Mouse (Mus musculus): ENCODE measurements around the gene Hk2. TPM values are rescaled to one million over a fixed set of nuclear protein-coding genes. Genes with fewer than 3 reads are reported as not detected.

Hk2 gene
- total and polyA plus RNA-seq, 2 experiments from 2014 or later, result 2.2 to 3.9 TPM

GRCm38 (mm10) chr6:82773261-82774131 is 758 bp downstream of the Hk2 start:
- Histone ChIP-seq H3K9ac (replicated peaks; ENCODE audit: low read length, poor library complexity, severe bottlenecking) (peak overlapping the region; percentile 39), H3K9me3 (ENCODE audit: low read length) (no peaks in the 10 kb centered on the region), H3K36me3 (ENCODE audit: insufficient read depth, low read length) (no peaks in the 10 kb centered on the region), H3K4me2 (ENCODE audit: low read depth, low read length, poor library complexity, severe bottlenecking) (peak overlapping the region; percentile 97), H3K27me3 (ENCODE audit: insufficient read depth, low read length) (0 out of 2 replicates have a peak, but pooled peaks cover 14% of the 10 kb centered on the region), H3K4me3 (ENCODE audit: low read depth, low read length) (peak overlapping the region; percentile 53), H3K4me1 (ENCODE audit: insufficient read depth, low read length) (peaks cover 13% of the 10 kb centered on the region; the same call in 1 of the 2 replicates), H3K27ac (ENCODE audit: low read depth, low read length) (no peak overlapping the region)
- peak; percentile 28 for DNase-seq (ENCODE audit: low spot score)
- WGBS, result under 1% methylated on average over 66 of the region's 68 CpGs
- ATAC-seq (ENCODE audit: low FRiP score), result 0 out of 2 replicates have a peak, but pooled peaks have one; percentile 17
- TF ChIP-seq CTCF (IDR thresholded peaks at IDR 0.05), result no peak

DNA sequence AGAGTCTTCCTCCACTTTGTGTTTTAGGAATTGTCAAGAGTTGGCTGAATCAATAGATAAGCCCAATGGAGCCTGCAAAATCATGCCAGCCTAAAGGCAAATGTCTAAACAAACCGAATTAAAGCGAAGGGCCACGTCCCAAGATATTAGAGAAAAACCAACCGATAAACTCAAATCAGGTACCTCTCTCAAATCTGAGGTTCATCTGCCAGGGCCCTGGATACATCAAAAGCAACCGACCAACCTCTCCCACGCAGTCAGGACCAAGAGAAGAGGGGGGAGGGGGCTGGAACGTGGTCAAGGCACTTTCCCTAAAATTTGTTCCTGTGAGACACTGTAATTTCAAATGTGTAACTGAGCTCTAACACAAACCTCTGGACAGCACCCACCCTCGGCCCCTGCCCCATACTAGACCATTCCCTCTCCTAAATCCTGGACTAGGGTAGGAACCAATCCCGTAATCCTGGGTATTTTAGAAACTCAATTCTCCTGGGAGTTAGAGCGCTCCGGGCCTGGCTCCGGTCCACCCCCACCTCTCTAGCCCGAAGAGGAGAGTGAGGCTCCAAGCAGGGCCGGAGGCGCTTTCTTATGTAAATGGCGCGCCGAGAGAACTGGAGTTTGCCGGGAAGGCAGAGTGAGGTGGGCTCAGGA is 1.7 kb downstream of the Hk2 start:
- peak; percentile 32 for DNase-seq (ENCODE audit: low spot score)
- H3K27ac ChIP-seq (ENCODE audit: low read depth, low read length), result no peak overlapping the region
- 0 out of 2 replicates have a peak, but pooled peaks cover 14% of the 10 kb centered on the region for H3K27me3 ChIP-seq (ENCODE audit: insufficient read depth, low read length)
- peak overlapping the region; percentile 53 for H3K4me3 ChIP-seq (ENCODE audit: low read depth, low read length)
- H3K9me3 ChIP-seq (ENCODE audit: low read length), result no peaks in the 10 kb centered on the region
- no peak for ATAC-seq (ENCODE audit: low FRiP score)
- H3K4me2 ChIP-seq (ENCODE audit: low read depth, low read length, poor library complexity, severe bottlenecking), result peak overlapping the region; percentile 97
- no peak for TF ChIP-seq CTCF (IDR thresholded peaks at IDR 0.05)
- H3K4me1 ChIP-seq (ENCODE audit: insufficient read depth, low read length), result peaks cover 13% of the 10 kb centered on the region; the same call in 1 of the 2 replicates
- no peaks in the 10 kb centered on the region for H3K36me3 ChIP-seq (ENCODE audit: insufficient read depth, low read length)
- H3K9ac ChIP-seq (replicated peaks; ENCODE audit: low read length, poor library complexity, severe bottlenecking), result 0 out of 2 replicates have a peak overlapping the region, but pooled peaks have one; percentile 4
- 3% methylated on average over 19 of the region's 19 CpGs for WGBS

GRCm38 (mm10) chr6:82771981-82772409 is 2.3 kb downstream of the Hk2 start:
- Histone ChIP-seq H3K4me2 (ENCODE audit: low read depth, low read length, poor library complexity, severe bottlenecking) (peak overlapping the region; percentile 97), H3K9me3 (ENCODE audit: low read length) (no peaks in the 10 kb centered on the region), H3K4me1 (ENCODE audit: insufficient read depth, low read length) (peaks cover 13% of the 10 kb centered on the region; the same call in 1 of the 2 replicates), H3K4me3 (ENCODE audit: low read depth, low read length) (0 out of 2 replicates have a peak overlapping the region, but pooled peaks have one; percentile 53), H3K27me3 (ENCODE audit: insufficient read depth, low read length) (0 out of 2 replicates have a peak, but pooled peaks cover 14% of the 10 kb centered on the region), H3K9ac (replicated peaks; ENCODE audit: low read length, poor library complexity, severe bottlenecking) (no peak overlapping the region), H3K36me3 (ENCODE audit: insufficient read depth, low read length) (no peaks in the 10 kb centered on the region), H3K27ac (ENCODE audit: low read depth, low read length) (no peak overlapping the region)
- WGBS, result 6% methylated on average over 10 of the region's 10 CpGs
- peak; percentile 28 for DNase-seq (ENCODE audit: low spot score)
- TF ChIP-seq CTCF (IDR thresholded peaks at IDR 0.05), result peak; percentile 66
- ATAC-seq (ENCODE audit: low FRiP score), result no peak

DNA sequence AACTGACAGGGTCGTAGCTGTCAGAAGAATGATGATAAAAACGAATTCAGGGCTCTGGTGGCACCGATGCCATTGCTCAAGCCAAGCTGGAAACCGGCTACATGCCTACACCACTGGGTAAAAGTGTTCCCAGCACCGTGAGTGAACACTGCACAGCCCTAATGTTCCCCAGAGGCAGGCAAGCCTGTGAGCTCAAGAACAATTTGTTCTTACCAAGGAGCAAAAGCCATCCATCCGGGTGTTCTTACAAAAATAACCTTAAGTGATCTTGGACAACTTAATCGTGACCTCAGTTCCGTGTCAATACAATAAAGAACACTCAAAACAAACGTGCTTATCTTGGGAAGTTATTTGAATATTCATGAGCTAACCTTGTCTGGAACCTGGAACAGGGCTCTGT is 3.2 kb downstream of the Hk2 start:
- H3K27me3 ChIP-seq (ENCODE audit: insufficient read depth, low read length), result 0 out of 2 replicates have a peak, but pooled peaks cover 14% of the 10 kb centered on the region
- 66% methylated on average over 9 of the region's 9 CpGs for whole genome bisulfite sequencing
- H3K4me3 ChIP-seq (ENCODE audit: low read depth, low read length), result no peak overlapping the region

DNA sequence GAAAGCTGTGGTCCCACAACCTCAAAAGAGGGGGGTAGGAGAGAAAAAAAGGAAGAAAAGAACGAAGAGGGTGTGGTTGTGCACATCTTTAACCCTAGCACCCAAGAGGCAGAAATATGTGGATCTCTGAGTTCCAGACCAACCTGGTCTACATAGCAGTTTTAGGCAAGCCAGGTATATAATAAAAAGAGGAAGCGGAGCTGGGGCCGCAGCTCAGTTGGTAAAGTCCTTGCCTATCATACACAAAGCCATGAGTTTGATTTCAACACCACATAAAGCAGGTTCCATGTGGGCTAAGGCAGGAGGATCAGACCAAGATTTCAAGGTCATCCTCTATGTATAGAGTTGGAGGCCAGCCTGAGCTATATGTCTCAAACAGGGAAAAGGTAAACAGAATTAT is 4.0 kb downstream of the Hk2 start:
- Histone ChIP-seq H3K4me1 (ENCODE audit: insufficient read depth, low read length) (peaks cover 13% of the 10 kb centered on the region; the same call in 1 of the 2 replicates), H3K27ac (ENCODE audit: low read depth, low read length) (no peak overlapping the region), H3K9ac (replicated peaks; ENCODE audit: low read length, poor library complexity, severe bottlenecking) (no peak overlapping the region), H3K27me3 (ENCODE audit: insufficient read depth, low read length) (0 out of 2 replicates have a peak, but pooled peaks cover 10% of the 10 kb centered on the region), H3K4me3 (ENCODE audit: low read depth, low read length) (no peak overlapping the region), H3K9me3 (ENCODE audit: low read length) (no peaks in the 10 kb centered on the region), H3K4me2 (ENCODE audit: low read depth, low read length, poor library complexity, severe bottlenecking) (no peak overlapping the region), H3K36me3 (ENCODE audit: insufficient read depth, low read length) (no peaks in the 10 kb centered on the region)
- ATAC-seq (ENCODE audit: low FRiP score) (no peak), DNase-seq (ENCODE audit: low spot score) (no peak)
- 79% methylated on average over 3 of the region's 3 CpGs for WGBS
- TF ChIP-seq CTCF (IDR thresholded peaks at IDR 0.05), result no peak

More for the DNA sequence above, 3.2 kb downstream of the Hk2 start:
- no peaks in the 10 kb centered on the region for H3K9me3 ChIP-seq (ENCODE audit: low read length)
- ATAC-seq (ENCODE audit: low FRiP score), result no peak
- H3K36me3 ChIP-seq (ENCODE audit: insufficient read depth, low read length), result no peaks in the 10 kb centered on the region
- no peak for TF ChIP-seq CTCF (IDR thresholded peaks at IDR 0.05)
- no peak for DNase-seq (ENCODE audit: low spot score)
- no peak overlapping the region for H3K4me2 ChIP-seq (ENCODE audit: low read depth, low read length, poor library complexity, severe bottlenecking)
- H3K27ac ChIP-seq (ENCODE audit: low read depth, low read length), result no peak overlapping the region
- peaks cover 13% of the 10 kb centered on the region; the same call in 1 of the 2 replicates for H3K4me1 ChIP-seq (ENCODE audit: insufficient read depth, low read length)
- no peak overlapping the region for H3K9ac ChIP-seq (replicated peaks; ENCODE audit: low read length, poor library complexity, severe bottlenecking)

Measured in midbrain, postnatal 0 days (tissue).